ENCODE assay signal across 10 mouse cellular contexts in the genomic region with DNA sequence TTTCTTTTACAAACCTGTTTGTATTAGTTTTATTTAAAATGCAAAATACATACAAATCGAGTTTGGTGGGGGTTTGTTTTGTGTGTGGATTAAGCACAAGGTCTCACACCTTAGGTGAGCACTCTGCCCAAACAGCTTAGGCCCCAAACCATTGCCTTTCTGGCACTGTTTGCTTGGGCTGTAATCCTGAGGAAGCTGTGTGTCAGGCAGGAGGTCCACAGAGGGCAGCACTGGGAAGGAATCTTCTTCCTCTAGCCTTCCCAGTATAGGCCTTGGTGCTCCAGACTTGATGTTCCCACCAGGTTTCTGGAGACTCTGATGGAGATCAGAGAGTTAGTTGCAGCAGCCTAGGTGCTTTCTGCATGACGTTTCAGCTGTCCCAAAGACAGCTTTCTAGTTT. TPM values are rescaled to one million over a fixed set of nuclear protein-coding genes. Genes with fewer than 3 reads are reported as not detected.
DNase-seq lines count a peak whose midpoint lies in the region; ATAC-seq and TF ChIP-seq lines count a peak whose summit lies in the region.
"Had no signal": no experiment of that assay in that cellular context is flagged by ENCODE, and none has a peak within 500 bp of the region (broad histone marks: within the 10 kb centered on the region; RNA-seq: fewer than 3 reads in every experiment).

No protein-coding gene starts in this region.

- ATAC-seq in frontal cortex, adult (ENCODE audit: low TSS enrichment), result peak; percentile 42; the same call in 1 of the 2 replicates
- no peak for ATAC-seq in hindbrain, embryonic 14.5 days (ENCODE audit: low FRiP score)
- ATAC-seq in midbrain, embryonic 16.5 days, result no peak

- no peak overlapping the region for H3K4me3 ChIP-seq in left cerebral cortex, adult 2 months
- no peak overlapping the region for H3K4me3 ChIP-seq in hindbrain, embryonic 14.5 days (replicated peaks; ENCODE audit: low read length)
- H3K4me3 ChIP-seq in midbrain, embryonic 16.5 days (ENCODE audit: low read depth, low read length), result no peak overlapping the region
- no peak overlapping the region for H3K4me3 ChIP-seq in thymus, adult 2 months (ENCODE audit: control insufficient read depth, insufficient read depth, low read length)

- no peak for TF ChIP-seq POLR2A in thymus, adult 2 months (IDR thresholded peaks at IDR 0.05; ENCODE audit: control insufficient read depth, extremely low read depth, insufficient read depth, low read length, poor library complexity)

- no peaks in the 10 kb centered on the region for H3K27me3 ChIP-seq in hindbrain, embryonic 14.5 days (ENCODE audit: control insufficient read depth, insufficient read depth, low read length)
- no peaks in the 10 kb centered on the region for H3K27me3 ChIP-seq in midbrain, embryonic 16.5 days (ENCODE audit: control insufficient read depth, insufficient read depth, low read depth, low read length)
- H3K27me3 ChIP-seq in thymus, adult 2 months (ENCODE audit: control insufficient read depth, insufficient read depth, low read length), result no peaks in the 10 kb centered on the region
- H3K27me3 ChIP-seq: CH12.LX had no signal

- H3K27ac ChIP-seq in left cerebral cortex, adult 2 months, result no peak overlapping the region
- peak overlapping the region; percentile 68; the same call in 1 of the 2 replicates for H3K27ac ChIP-seq in hindbrain, embryonic 14.5 days
- 0 out of 2 replicates have a peak overlapping the region, but pooled peaks have one; percentile 43 for H3K27ac ChIP-seq in midbrain, embryonic 16.5 days (ENCODE audit: low read length)
- H3K27ac ChIP-seq in thymus, adult 2 months (ENCODE audit: control insufficient read depth, insufficient read depth, low read length), result no peak overlapping the region

- peak; percentile 22 for TF ChIP-seq CTCF in left cerebral cortex, adult 2 months (IDR thresholded peaks at IDR 0.05)
- TF ChIP-seq CTCF in thymus, adult 2 months (IDR thresholded peaks at IDR 0.05; ENCODE audit: borderline replicate concordance, control insufficient read depth, extremely low read depth, insufficient read depth, low read length, poor library complexity), result no peak

- WGBS in hindbrain, embryonic 14.5 days, result 44% methylated on average over 2 of the region's 2 CpGs
- 38% methylated on average over 2 of the region's 2 CpGs for WGBS in midbrain, embryonic 16.5 days
- WGBS in thymus, adult 2 months, result 80% methylated on average over 2 of the region's 2 CpGs

- 0 out of 2 replicates have a peak, but pooled peaks cover 11% of the 10 kb centered on the region for H3K36me3 ChIP-seq in hindbrain, embryonic 14.5 days (replicated peaks; ENCODE audit: control insufficient read depth, insufficient read depth)
- H3K36me3 ChIP-seq in midbrain, embryonic 16.5 days (ENCODE audit: control insufficient read depth, insufficient read depth, low read length), result no peaks in the 10 kb centered on the region
- peaks cover 3% of the 10 kb centered on the region; the same call in 1 of the 2 replicates for H3K36me3 ChIP-seq in thymus, adult 2 months (ENCODE audit: control insufficient read depth, insufficient read depth, low read length)

- H3K4me2 ChIP-seq in hindbrain, embryonic 14.5 days (replicated peaks), result no peak overlapping the region
- H3K4me2 ChIP-seq in midbrain, embryonic 16.5 days (ENCODE audit: low read length), result no peak overlapping the region

- no peaks in the 10 kb centered on the region for H3K9me3 ChIP-seq in hindbrain, embryonic 14.5 days (ENCODE audit: control insufficient read depth, low read length)
- no peaks in the 10 kb centered on the region for H3K9me3 ChIP-seq in midbrain, embryonic 16.5 days (replicated peaks; ENCODE audit: control insufficient read depth, low read length, poor library complexity, severe bottlenecking)

- intact Hi-C loops in left cerebral cortex, adult 2 months (cut with DNase I), result loop anchor here (2.0 kb wide), 1 partner anchor 22 kb away; no protein-coding TSS in a partner anchor
- intact Hi-C loops in left cerebral cortex, postnatal 10 days (cut with DNase I), result loop anchor here (2.0 kb wide), 1 partner anchor 22 kb away; no protein-coding TSS in a partner anchor

- H3K9ac ChIP-seq in hindbrain, embryonic 14.5 days, result no peak overlapping the region
- H3K9ac ChIP-seq in midbrain, embryonic 16.5 days (ENCODE audit: low read depth, low read length), result no peak overlapping the region

- H3K4me1 ChIP-seq in hindbrain, embryonic 14.5 days (replicated peaks; ENCODE audit: control insufficient read depth, insufficient read depth, low read length), result peaks cover 14% of the 10 kb centered on the region
- H3K4me1 ChIP-seq in midbrain, embryonic 16.5 days (ENCODE audit: control insufficient read depth, insufficient read depth, low read length), result no peaks in the 10 kb centered on the region; the same call in 1 of the 2 replicates
- H3K4me1 ChIP-seq in thymus, adult 2 months (replicated peaks; ENCODE audit: control insufficient read depth, insufficient read depth, low read length), result no peaks in the 10 kb centered on the region

- DNase-seq in frontal cortex, postnatal 36 days (ENCODE audit: low spot score in 2 of 2), result no peak
- no peak for DNase-seq in left cerebral cortex, adult 2 months (ENCODE audit: extremely low spot score in 1 of 2, low spot score in 2 of 2)
- DNase-seq in left cerebral cortex, postnatal 10 days (ENCODE audit: extremely low spot score in 1 of 2, low spot score in 2 of 2), result no peak
- no peak for DNase-seq in hindbrain, embryonic 14.5 days (ENCODE audit: low spot score)
- no peak for DNase-seq in gastrocnemius, adult 18-20 months (ENCODE audit: low spot score)
- no peak for DNase-seq in thymus, adult 2 months
- DNase-seq: right cerebral cortex, adult 18-20 months had no signal

RNA-seq across cellular contexts. Expression of a gene that starts 12.1 kb away (rescaled TPM):
- 10 to 100 TPM; 85.5 to 93.0 TPM for total RNA-seq in left cerebral cortex, adult 2 months (2021)
- total RNA-seq in left cerebral cortex, postnatal 10 days (2021), result 100 to 1,000 TPM; 111 TPM
- polyA plus RNA-seq in hindbrain, embryonic 14.5 days (2014; fragmentation: Nextera tagmentation; extraction: Ambion mirVana), result 214 and 220 TPM in 2 replicates
- 200 and 205 TPM in 2 replicates for polyA plus RNA-seq in midbrain, embryonic 16.5 days (2015; fragmentation: Nextera tagmentation; extraction: Ambion mirVana)
- total RNA-seq in gastrocnemius, adult 18-20 months (2021), result 10 to 100 TPM; 35.8 to 37.3 TPM
- polyA plus RNA-seq in thymus, adult 2 months (2012; rRNA removed), result 106 and 124 TPM in 2 replicates

RNA-seq across cellular contexts. Expression of a gene that starts 25.8 kb away (rescaled TPM):
- total RNA-seq in left cerebral cortex, adult 2 months (2021), result under 1 TPM; 0.40 to 0.66 TPM
- under 1 TPM; 0.67 to 0.97 TPM for total RNA-seq in left cerebral cortex, postnatal 10 days (2021)
- 0.12 and 0.39 TPM in 2 replicates for polyA plus RNA-seq in hindbrain, embryonic 14.5 days (2014; fragmentation: Nextera tagmentation; extraction: Ambion mirVana)
- polyA plus RNA-seq in midbrain, embryonic 16.5 days (2015; fragmentation: Nextera tagmentation; extraction: Ambion mirVana), result 0.40 and 0.64 TPM in 2 replicates
- total RNA-seq in gastrocnemius, adult 18-20 months (2021), result not detected
- 0.28 and 0.45 TPM in 2 replicates for polyA plus RNA-seq in thymus, adult 2 months (2012; rRNA removed)

RNA-seq across cellular contexts. Expression of a gene that starts 26.4 kb away (rescaled TPM):
- total RNA-seq in left cerebral cortex, adult 2 months (2021), result not detected
- total RNA-seq in left cerebral cortex, postnatal 10 days (2021), result not detected
- polyA plus RNA-seq in hindbrain, embryonic 14.5 days (2014; fragmentation: Nextera tagmentation; extraction: Ambion mirVana), result 0.90 and 1.1 TPM in 2 replicates
- 0.52 and 0.68 TPM in 2 replicates for polyA plus RNA-seq in midbrain, embryonic 16.5 days (2015; fragmentation: Nextera tagmentation; extraction: Ambion mirVana)
- total RNA-seq in gastrocnemius, adult 18-20 months (2021), result not detected
- polyA plus RNA-seq in thymus, adult 2 months (2012; rRNA removed), result 4.9 and 7.3 TPM in 2 replicates
- total RNA-seq: CH12.LX had no signal

RNA-seq across cellular contexts. Expression of a gene that starts 44.4 kb away (rescaled TPM):
- total RNA-seq in left cerebral cortex, adult 2 months (2021), result 100 to 1,000 TPM; 233 to 247 TPM
- 100 to 1,000 TPM; 350 to 359 TPM for total RNA-seq in left cerebral cortex, postnatal 10 days (2021)
- polyA plus RNA-seq in hindbrain, embryonic 14.5 days (2014; fragmentation: Nextera tagmentation; extraction: Ambion mirVana), result 526 and 623 TPM in 2 replicates
- 630 and 680 TPM in 2 replicates for polyA plus RNA-seq in midbrain, embryonic 16.5 days (2015; fragmentation: Nextera tagmentation; extraction: Ambion mirVana)
- 10 to 100 TPM; 77.2 to 94.8 TPM for total RNA-seq in gastrocnemius, adult 18-20 months (2021)
- polyA plus RNA-seq in thymus, adult 2 months (2012; rRNA removed), result 155 and 178 TPM in 2 replicates

RNA-seq across cellular contexts. Expression of a gene that starts 45.0 kb away (rescaled TPM):
- 100 to 1,000 TPM; 171 to 176 TPM for total RNA-seq in left cerebral cortex, adult 2 months (2021)
- 100 to 1,000 TPM; 174 to 181 TPM for total RNA-seq in left cerebral cortex, postnatal 10 days (2021)
- polyA plus RNA-seq in hindbrain, embryonic 14.5 days (2014; fragmentation: Nextera tagmentation; extraction: Ambion mirVana), result 153 and 171 TPM in 2 replicates
- polyA plus RNA-seq in midbrain, embryonic 16.5 days (2015; fragmentation: Nextera tagmentation; extraction: Ambion mirVana), result 139 and 151 TPM in 2 replicates
- 10 to 100 TPM; 25.4 to 35.6 TPM for total RNA-seq in gastrocnemius, adult 18-20 months (2021)
- 34.2 and 37.0 TPM in 2 replicates for polyA plus RNA-seq in thymus, adult 2 months (2012; rRNA removed)

Comparison
In these comparisons a context has a peak if more than half of its experiments do, and no peak if none do; other contexts are left out.
1. H3K27ac ChIP-seq: peak in hindbrain, embryonic 14.5 days (single experiment) and midbrain, embryonic 16.5 days (single experiment); none in left cerebral cortex, adult 2 months (single experiment) and thymus, adult 2 months (single experiment).